Mouse (Mus musculus): ENCODE results near the gene Ccdc12.

The Ccdc12 gene

GRCm38 (mm10) chr9:110703951-110704350, 47.6 kb downstream of the Ccdc12 start:
- in situ Hi-C loops (cut with MseI, MboI), result no loop called here

- in situ Hi-C loops (cut with MseI, MboI), result no loop called here
Measured at GRCm38 (mm10) chr9:110706784-110707183, 50.5 kb downstream of the Ccdc12 start.

- in situ Hi-C loops (cut with MseI, MboI), result no loop called here
Measured at GRCm38 (mm10) chr9:110709640-110710258, 53.4 kb downstream of the Ccdc12 start.

- in situ Hi-C loops (cut with MseI, MboI), result no loop called here
Measured at GRCm38 (mm10) chr9:110711532-110711931, 55.2 kb downstream of the Ccdc12 start.

- in situ Hi-C loops (cut with MseI, MboI), result no loop called here
Measured at GRCm38 (mm10) chr9:110711996-110712395, 55.7 kb downstream of the Ccdc12 start.

- in situ Hi-C loops (cut with MseI, MboI), result no loop called here
Measured at GRCm38 (mm10) chr9:110712545-110712944, 56.2 kb downstream of the Ccdc12 start.

GRCm38 (mm10) chr9:110713389-110713788, 57.1 kb downstream of the Ccdc12 start:
- in situ Hi-C loops (cut with MseI, MboI), result no loop called here

- in situ Hi-C loops (cut with MseI, MboI), result loop anchor here (5.0 kb wide), 1 partner anchor 67 kb away; no protein-coding TSS in a partner anchor
Measured at GRCm38 (mm10) chr9:110715426-110715825, 59.1 kb downstream of the Ccdc12 start.

- in situ Hi-C loops (cut with MseI, MboI), result loop anchor here (5.0 kb wide), 1 partner anchor 66 kb away; no protein-coding TSS in a partner anchor
Measured at GRCm38 (mm10) chr9:110716775-110717174, 60.5 kb downstream of the Ccdc12 start.

- in situ Hi-C loops (cut with MseI, MboI), result loop anchor here (5.0 kb wide), 1 partner anchor 64 kb away; no protein-coding TSS in a partner anchor
Measured at GRCm38 (mm10) chr9:110718071-110718470, 61.8 kb downstream of the Ccdc12 start.

GRCm38 (mm10) chr9:110718810-110719209, 62.5 kb downstream of the Ccdc12 start:
- in situ Hi-C loops (cut with MseI, MboI), result loop anchor here (5.0 kb wide), 1 partner anchor 63 kb away; no protein-coding TSS in a partner anchor

GRCm38 (mm10) chr9:110719977-110720376, 63.7 kb downstream of the Ccdc12 start:
- in situ Hi-C loops (cut with MseI, MboI), result loop anchor here (5.0 to 10.0 kb wide), 2 partner anchors 62 to 155 kb away; partner anchors contain the start of gene Als2cl (in 2 of the 2)

- in situ Hi-C loops (cut with MseI, MboI), result loop anchor here (10.0 kb wide), 1 partner anchor 153 kb away; the partner anchor contains the start of gene Als2cl (in 2 of the 2)
Measured at GRCm38 (mm10) chr9:110722060-110722459, 65.8 kb downstream of the Ccdc12 start.

- in situ Hi-C loops (cut with MseI, MboI), result loop anchor here (10.0 kb wide), 1 partner anchor 149 kb away; the partner anchor contains the start of gene Als2cl (in 2 of the 2)
Measured at GRCm38 (mm10) chr9:110725721-110726135, 69.4 kb downstream of the Ccdc12 start.

- in situ Hi-C loops (cut with MseI, MboI), result loop anchor here (10.0 kb wide), 1 partner anchor 148 kb away; the partner anchor contains the start of gene Als2cl (in 2 of the 2)
Measured at GRCm38 (mm10) chr9:110726867-110727266, 70.6 kb downstream of the Ccdc12 start.

- in situ Hi-C loops (cut with MseI, MboI), result loop anchor here (10.0 kb wide), 1 partner anchor 145 kb away; the partner anchor contains the start of gene Als2cl (in 2 of the 2)
Measured at GRCm38 (mm10) chr9:110729841-110730240, 73.5 kb downstream of the Ccdc12 start.

GRCm38 (mm10) chr9:110731859-110732258, 75.6 kb downstream of the Ccdc12 start:
- in situ Hi-C loops (cut with MseI, MboI), result no loop called here

GRCm38 (mm10) chr9:110732623-110733022, 76.3 kb downstream of the Ccdc12 start:
- in situ Hi-C loops (cut with MseI, MboI), result no loop called here

GRCm38 (mm10) chr9:110733102-110733501, 76.8 kb downstream of the Ccdc12 start:
- in situ Hi-C loops (cut with MseI, MboI), result no loop called here

GRCm38 (mm10) chr9:110734154-110734553, 77.9 kb downstream of the Ccdc12 start:
- in situ Hi-C loops (cut with MseI, MboI), result no loop called here

- in situ Hi-C loops (cut with MseI, MboI), result no loop called here
Measured at GRCm38 (mm10) chr9:110736362-110736761, 80.1 kb downstream of the Ccdc12 start.

- in situ Hi-C loops (cut with MseI, MboI), result no loop called here
Measured at GRCm38 (mm10) chr9:110738054-110738453, 81.8 kb downstream of the Ccdc12 start.

- in situ Hi-C loops (cut with MseI, MboI), result no loop called here
Measured at GRCm38 (mm10) chr9:110739961-110740360, 83.7 kb downstream of the Ccdc12 start.
